Mouse (Mus musculus) spleen, adult 18-20 months (tissue): ENCODE results near the gene 4930469K13Rik.

ENCODE experiments used
- DNase-seq, 2 experiments: peaks; one replicate each; pipeline ENCODE4 v3.0.0; 2022; ENCODE audit warnings: mixed read lengths in 2 of 2

Gene 4930469K13Rik

DNA sequence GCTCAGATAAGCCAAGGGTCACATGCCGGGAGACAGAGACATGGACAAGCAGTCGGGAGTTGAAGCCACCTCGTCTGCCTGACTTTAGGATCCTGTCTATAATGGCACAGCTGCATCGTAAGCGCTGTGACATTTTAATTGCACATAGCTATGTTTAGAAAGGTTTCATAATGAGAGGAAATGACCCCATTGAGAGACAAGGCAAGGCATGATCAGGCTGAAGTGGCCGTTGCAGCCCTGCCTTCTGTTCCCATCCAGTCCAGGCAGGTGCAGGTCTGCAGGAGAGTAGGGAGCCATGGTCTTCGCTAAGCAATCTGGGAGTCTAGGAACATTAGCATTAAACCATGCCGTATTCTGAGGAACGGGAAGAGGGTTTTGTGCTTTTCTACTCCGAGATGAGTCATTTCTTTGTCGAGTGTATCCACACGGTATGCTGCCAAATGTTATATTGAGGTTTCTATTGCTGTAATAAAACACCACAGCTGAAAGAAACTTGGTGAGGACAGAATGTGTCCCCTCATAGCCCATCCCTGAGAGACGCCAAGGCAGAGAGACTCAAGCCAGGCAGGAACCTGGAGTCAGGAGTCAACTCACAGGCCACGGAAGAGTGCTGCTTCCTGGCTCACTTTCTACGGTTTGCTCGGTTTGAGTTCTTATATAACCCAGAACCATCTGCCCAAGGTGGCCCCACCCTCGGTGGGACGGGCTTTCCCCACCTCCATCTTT, 165.8 kb downstream of the 4930469K13Rik start:
- no peak for DNase-seq

DNA sequence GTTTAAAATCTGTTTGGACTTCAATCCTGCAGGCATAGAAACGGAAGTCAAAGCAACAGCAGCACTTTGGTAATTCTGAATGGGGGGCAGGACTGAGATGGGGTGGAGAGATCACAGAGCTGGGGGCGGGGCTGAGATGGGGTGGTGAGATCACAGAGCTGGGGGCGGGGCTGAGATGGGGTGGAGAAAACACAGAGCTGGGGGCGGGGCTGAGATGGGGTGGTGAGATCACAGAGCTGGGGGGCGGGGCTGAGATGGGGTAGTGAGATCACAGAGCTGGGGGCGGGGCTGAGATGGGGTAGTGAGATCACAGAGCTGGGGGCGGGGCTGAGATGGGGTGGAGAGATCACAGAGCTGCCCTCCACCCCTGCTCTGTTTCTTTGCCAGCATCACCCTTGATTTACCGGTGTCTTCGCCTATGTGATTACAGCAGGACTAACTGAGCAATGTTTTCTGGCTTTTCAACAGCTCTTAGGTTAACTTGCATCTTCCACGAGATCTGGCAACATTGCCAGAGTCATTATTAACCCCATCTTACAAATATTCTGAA, 166.4 kb downstream of the 4930469K13Rik start:
- peak; percentile 58 to 62 for DNase-seq

DNA sequence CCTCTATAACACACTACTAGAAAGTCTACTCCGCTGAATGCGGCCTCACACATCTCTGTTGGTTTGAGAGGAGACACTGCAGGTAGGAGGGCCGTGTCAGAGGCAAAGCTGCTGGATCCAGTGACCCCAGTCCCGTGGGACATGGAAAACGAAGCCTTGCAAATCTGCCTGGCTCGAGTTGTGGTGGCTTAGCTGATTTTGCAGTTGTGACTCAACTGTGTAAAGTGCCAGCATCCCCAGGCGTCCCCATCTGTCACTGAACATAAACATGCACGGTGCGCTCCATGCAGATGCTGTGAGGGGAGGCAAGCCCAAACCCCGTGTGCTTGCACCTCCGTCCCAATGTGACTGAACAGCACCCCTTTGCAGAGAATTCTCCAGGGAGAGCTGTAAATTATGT, 168.9 kb downstream of the 4930469K13Rik start:
- DNase-seq, result no peak

DNA sequence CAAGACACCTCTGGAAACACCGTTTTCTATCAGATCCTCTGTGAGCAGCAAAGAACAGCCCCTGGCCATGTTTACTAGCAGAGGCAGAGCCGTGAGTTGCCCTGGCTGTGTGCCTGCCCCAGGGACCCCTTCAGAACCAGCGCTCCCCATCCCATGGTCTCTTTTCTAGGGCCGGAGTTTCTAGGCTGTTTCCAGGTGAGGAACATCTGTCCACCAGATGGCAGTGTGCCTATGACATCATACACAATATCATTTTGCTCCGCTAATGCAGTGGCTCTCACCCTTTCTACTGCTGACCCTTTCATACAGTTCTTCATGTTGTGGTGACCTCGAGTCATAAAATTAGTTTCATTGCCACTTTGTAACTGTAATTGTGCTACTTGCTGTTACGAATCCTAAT, 169.7 kb downstream of the 4930469K13Rik start:
- DNase-seq, result peak in 1 of 2 experiments; percentile 27

DNA sequence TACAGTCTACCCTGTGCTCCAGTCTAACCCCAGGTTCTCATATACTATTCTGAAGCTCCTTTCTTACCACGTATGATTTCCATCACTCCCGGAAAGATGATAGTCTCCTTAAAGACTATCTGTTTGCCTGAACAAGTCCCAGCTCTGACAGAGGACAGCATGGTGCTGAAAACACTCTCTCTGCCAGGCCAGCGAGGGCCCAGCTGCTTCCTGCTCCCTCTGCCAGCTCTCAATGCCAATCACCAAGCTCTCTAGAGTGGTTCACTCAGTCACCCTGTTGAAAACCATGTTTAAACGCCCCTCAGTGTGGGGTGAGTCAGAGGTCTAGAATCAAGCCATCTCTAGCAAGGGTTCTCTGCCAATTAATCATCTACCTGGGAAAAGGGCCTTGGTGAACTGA, 170.5 kb downstream of the 4930469K13Rik start:
- DNase-seq, result no peak

DNA sequence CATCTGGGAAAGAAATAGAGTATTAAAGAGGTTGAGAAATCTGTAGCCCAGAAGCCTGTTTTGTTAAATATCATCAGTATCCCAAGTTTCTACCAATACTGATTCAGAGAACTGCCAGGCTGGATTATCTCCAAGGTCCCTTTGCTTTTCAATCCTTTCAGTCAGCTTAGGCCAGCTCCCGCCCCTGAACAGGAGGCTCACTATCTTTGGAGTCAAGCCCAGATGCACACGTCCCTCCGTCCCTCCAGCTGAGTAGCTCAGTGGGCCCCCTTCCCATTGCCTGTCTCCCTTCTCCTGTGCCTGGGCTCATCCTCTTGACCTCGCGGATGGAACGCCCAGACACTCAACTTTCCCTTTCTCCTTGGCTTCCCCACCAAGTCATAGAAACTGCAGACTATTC, 171.0 kb downstream of the 4930469K13Rik start:
- no peak for DNase-seq

DNA sequence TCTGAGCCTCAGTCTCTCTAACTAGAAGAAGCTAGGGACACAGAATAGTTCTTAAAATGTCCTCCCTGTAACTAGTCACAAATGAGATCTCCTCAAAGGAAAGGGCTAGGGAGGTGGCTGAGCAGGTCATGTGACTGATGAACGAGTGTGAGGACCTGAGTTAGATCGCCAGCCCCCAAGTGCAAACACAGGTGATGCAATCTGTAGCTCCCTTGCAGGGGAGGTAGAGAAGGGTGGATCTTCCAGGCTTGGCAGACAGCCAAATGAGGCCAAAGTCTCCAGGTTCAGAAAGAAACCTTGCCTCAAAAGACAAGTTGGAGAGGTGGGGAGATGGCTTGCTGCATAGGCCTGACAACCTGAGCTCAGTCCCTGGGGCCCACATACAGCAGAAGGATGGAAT, 171.8 kb downstream of the 4930469K13Rik start:
- DNase-seq, result no peak

DNA sequence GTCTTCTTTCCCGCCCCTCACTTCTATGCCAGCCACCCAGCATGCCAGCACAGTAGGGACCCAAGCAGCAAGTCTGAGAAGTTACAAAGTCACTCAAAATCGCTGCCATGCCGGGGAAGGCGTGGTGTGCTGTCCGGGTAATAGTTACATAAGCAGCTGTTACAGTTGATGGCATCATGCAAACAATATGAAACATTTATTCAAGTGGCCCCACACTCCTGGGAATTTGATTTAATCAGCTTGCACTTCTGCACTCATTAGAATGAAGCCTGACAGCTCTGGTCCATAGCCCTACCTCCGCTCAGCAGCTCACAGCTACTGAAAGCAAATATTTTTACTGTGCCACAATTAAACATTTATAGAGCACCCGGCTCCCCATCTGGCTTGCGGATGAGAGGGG, 172.6 kb downstream of the 4930469K13Rik start:
- no peak for DNase-seq
